Mouse (Mus musculus) activated CD4-positive, CD25-positive, alpha-beta regulatory T cell, adult 9 weeks (primary cell): ENCODE results near the gene Plekho1. TPM values are rescaled to one million over a fixed set of nuclear protein-coding genes. Genes with fewer than 3 reads are reported as not detected.

Experiments
- polyA plus RNA-seq: library from polyadenylated mRNA; unstranded; fragments of 100-300 nt; shearing (Covaris generic); gene quantifications from one replicate; pipeline ENCODE4 v1.2.1, GENCODE M21; 2017

Plekho1 gene
- polyA plus RNA-seq: 7.5 TPM

GRCm38 (mm10) chr3:95995802-95996428, at the start of gene Plekho1:
TSS of gene Plekho1 (minus strand) at chr3:95996001.

Other genes with a start within 250 kb of the Plekho1 start
- 92.0 TPM for gene Tars2, start 235.8 kb downstream of the Plekho1 start, polyA plus RNA-seq
- 18.8 TPM for gene Rprd2, start 177.1 kb downstream of the Plekho1 start, polyA plus RNA-seq
- gene Prpf3, start 140.1 kb downstream of the Plekho1 start, polyA plus RNA-seq: 71.4 TPM
- gene Mrps21, start 124.5 kb downstream of the Plekho1 start, polyA plus RNA-seq: 286 TPM
- gene Ciart, start 113.8 kb downstream of the Plekho1 start, polyA plus RNA-seq: 4.9 TPM
- not detected for gene BC028528, start 104.0 kb downstream of the Plekho1 start, polyA plus RNA-seq
- 66.6 TPM for gene Aph1a, start 102.0 kb downstream of the Plekho1 start, polyA plus RNA-seq
- not detected for gene Car14, start 91.3 kb downstream of the Plekho1 start, polyA plus RNA-seq
- gene Anp32e, start 66.8 kb downstream of the Plekho1 start, polyA plus RNA-seq: 216 TPM
- 28.0 TPM for gene Vps45, start 62.5 kb upstream of the Plekho1 start, polyA plus RNA-seq
- gene Otud7b, start 108.5 kb upstream of the Plekho1 start, polyA plus RNA-seq: 27.2 TPM
- 2.9 TPM for gene Mtmr11, start 166.0 kb upstream of the Plekho1 start, polyA plus RNA-seq
- gene Sf3b4, start 176.3 kb upstream of the Plekho1 start, polyA plus RNA-seq: 154 TPM
- gene Sv2a, start 185.2 kb upstream of the Plekho1 start, polyA plus RNA-seq: 1.9 TPM
- gene Bola1, start 223.7 kb upstream of the Plekho1 start, polyA plus RNA-seq: 28.8 TPM
- not detected for gene Hist2h2ab, start 223.9 kb upstream of the Plekho1 start, polyA plus RNA-seq
- 7.6 TPM for gene Hist2h2ac, start 224.9 kb upstream of the Plekho1 start, polyA plus RNA-seq
- gene Hist2h2be, start 225.1 kb upstream of the Plekho1 start, polyA plus RNA-seq: 3.7 TPM
- gene Hist2h3c2, start 243.1 kb upstream of the Plekho1 start, polyA plus RNA-seq: 0.53 TPM
- gene Hist2h2aa2, start 244.3 kb upstream of the Plekho1 start, polyA plus RNA-seq: 45.7 TPM
- 0.62 TPM for gene Hist2h2aa1, start 249.5 kb upstream of the Plekho1 start, polyA plus RNA-seq